Mouse (Mus musculus) forebrain, embryonic 16.5 days (tissue): ENCODE results near the gene Prm1. TPM values are rescaled to one million over a fixed set of nuclear protein-coding genes. Genes with fewer than 3 reads are reported as not detected.

ENCODE experiments used
- ATAC-seq: fragments of 200-750 bp; cut with Nextera tagmentation; 2 replicates; pipeline ENCODE4 v1.8.0; 2017; ENCODE audit warnings: mild to moderate bottlenecking, moderate library complexity
- H3K27ac ChIP-seq: fragments of 300-500 bp; sonication (generic); 2 replicates; pipeline ENCODE4 v1.5.1; 2014; ENCODE audit warnings: low read length, control low read depth
- H3K27me3 ChIP-seq: fragments of 300-500 bp; sonication (generic); replicated peaks from 2 replicates; pipeline ENCODE4 v1.6.1; 2014; ENCODE audit warnings: low read length; ENCODE audit not compliant: control insufficient read depth, insufficient read depth
- H3K36me3 ChIP-seq: fragments of 300-500 bp; sonication (generic); 2 replicates; pipeline ENCODE4 v1.6.1; 2014; ENCODE audit not compliant: control insufficient read depth, insufficient read depth
- H3K4me1 ChIP-seq: fragments of 300-500 bp; sonication (generic); replicated peaks from 2 replicates; pipeline ENCODE4 v1.6.1; 2014; ENCODE audit warnings: low read length; ENCODE audit not compliant: control insufficient read depth, insufficient read depth
- H3K4me2 ChIP-seq: fragments of 300-500 bp; sonication (generic); 2 replicates; pipeline ENCODE4 v1.6.1; 2014; ENCODE audit warnings: mild to moderate bottlenecking, low read length, control low read depth
- H3K4me3 ChIP-seq: fragments of 300-500 bp; sonication (generic); replicated peaks from 2 replicates; pipeline ENCODE4 v1.5.1; 2014; ENCODE audit warnings: mild to moderate bottlenecking, low read length, control low read depth
- H3K9ac ChIP-seq: fragments of 300-500 bp; sonication (generic); replicated peaks from 2 replicates; pipeline ENCODE4 v1.6.1; 2014; ENCODE audit warnings: low read depth, low read length, control low read depth
- H3K9me3 ChIP-seq: fragments of 300-500 bp; sonication (generic); 2 replicates; pipeline ENCODE4 v1.6.1; 2016; ENCODE audit warnings: low read length; ENCODE audit not compliant: control insufficient read depth
- WGBS: fragments of 180-500 bp; shearing (Covaris S2); extraction: QIAGEN DNeasy Blood & Tissue Kit; methylation state at CpG from one replicate; pipeline ENCODE4 v1.1.7; 2014; 5-methylcytosine and 5-hydroxymethylcytosine counted together
- polyA plus RNA-seq: library from polyadenylated mRNA; unstranded; fragments of >200 nt; fragmentation: Nextera tagmentation; extraction: Ambion mirVana; gene quantifications from 2 replicates; pipeline ENCODE4 v1.2.1, GENCODE M21; 2015

Gene Prm1
- polyA plus RNA-seq, 1 experiment from 2014 or later, result not detected

DNA sequence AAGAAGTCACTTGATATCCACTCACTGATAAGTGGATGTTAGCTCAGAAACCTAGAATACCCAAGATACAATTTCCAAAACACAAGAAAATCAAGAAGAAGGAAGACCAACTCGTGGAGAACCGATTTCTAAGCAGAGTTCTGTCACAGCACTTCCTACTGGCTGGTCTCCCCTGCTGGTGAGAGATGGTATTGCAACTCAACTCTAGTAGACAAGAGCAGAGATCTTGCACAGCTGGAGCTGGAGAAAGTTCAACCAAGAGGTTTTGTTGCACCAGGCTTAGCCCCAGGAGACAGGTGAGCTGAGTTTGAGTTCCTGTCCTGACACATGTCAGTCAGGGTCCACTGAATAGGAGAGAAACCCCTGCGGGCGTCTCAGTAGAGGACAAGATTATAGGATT is 38.5 kb downstream of the Prm1 start:
- whole genome bisulfite sequencing, result 40% methylated on average over 4 of the region's 4 CpGs
- Histone ChIP-seq H3K4me1 (no peaks in the 10 kb centered on the region), H3K36me3 (no peaks in the 10 kb centered on the region), H3K27ac (no peak overlapping the region), H3K4me3 (no peak overlapping the region), H3K9ac (no peak overlapping the region), H3K4me2 (no peak overlapping the region), H3K27me3 (no peaks in the 10 kb centered on the region), H3K9me3 (no peaks in the 10 kb centered on the region)
- no peak for ATAC-seq

DNA sequence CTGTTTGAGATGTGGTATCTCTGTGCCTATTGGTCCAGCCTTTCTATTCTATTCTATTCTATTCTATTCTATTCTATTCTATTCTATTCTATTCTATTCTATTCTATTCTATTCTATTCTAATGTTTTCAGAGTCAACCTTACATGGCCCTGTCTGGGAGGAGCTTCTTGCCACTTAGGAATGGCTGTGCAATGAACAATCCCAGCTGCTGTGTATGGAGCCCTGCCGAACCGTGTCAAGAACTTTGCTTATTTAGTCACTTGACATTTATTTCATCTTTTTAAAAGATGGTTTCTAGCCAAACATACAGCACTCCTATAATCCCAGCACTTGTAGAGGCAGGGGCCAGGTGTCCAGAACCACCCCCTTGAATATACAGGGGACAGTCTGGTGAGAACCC is 41.3 kb downstream of the Prm1 start:
- ATAC-seq, result no peak
- WGBS, result 74% methylated on average over 2 of the region's 2 CpGs

DNA sequence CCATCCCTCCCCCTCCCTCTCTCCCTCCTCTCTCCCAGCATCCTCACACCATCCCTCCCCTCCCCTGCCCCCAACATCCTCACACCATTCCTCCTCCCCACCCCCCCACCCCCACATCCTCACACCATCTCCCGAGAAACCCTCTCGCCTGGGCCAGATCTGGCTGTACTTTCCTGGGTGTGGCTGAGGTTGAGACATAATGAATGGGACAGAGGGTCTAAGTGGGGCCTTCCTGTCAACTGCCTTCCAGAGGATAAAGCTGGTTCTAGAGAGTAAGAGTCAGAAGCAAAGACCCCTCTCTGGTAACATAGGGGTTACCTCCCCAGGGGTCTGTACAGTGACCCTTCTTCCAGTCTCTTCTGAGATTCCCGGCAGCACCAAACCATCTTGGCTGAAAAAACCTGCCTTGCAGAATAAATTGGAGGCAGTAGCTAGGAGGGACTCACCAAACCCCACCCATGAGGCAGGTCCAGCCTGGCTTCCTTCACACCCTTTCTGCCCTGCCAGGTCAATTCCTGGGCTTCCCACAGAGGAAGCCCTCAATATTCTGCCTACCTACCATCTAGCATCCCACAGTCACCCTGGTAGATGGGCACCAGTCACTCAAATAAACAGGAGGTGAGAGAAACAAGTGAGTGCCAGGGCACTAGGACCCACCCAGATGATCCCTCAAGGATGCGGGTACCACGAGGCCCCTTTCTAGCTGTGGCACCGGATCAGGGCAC is 41.9 kb downstream of the Prm1 start:
- Histone ChIP-seq H3K27ac (no peak overlapping the region), H3K27me3 (no peaks in the 10 kb centered on the region), H3K4me1 (no peaks in the 10 kb centered on the region), H3K4me2 (no peak overlapping the region), H3K9me3 (no peaks in the 10 kb centered on the region), H3K36me3 (no peaks in the 10 kb centered on the region), H3K9ac (no peak overlapping the region), H3K4me3 (no peak overlapping the region)
- no peak for ATAC-seq
- WGBS, result 61% methylated on average over 6 of the region's 6 CpGs

More for the DNA sequence above, 41.3 kb downstream of the Prm1 start:
- no peaks in the 10 kb centered on the region for H3K27me3 ChIP-seq
- H3K36me3 ChIP-seq, result no peaks in the 10 kb centered on the region
- H3K27ac ChIP-seq, result no peak overlapping the region
- no peak overlapping the region for H3K4me2 ChIP-seq
- H3K4me1 ChIP-seq, result no peaks in the 10 kb centered on the region
- no peak overlapping the region for H3K9ac ChIP-seq
- no peaks in the 10 kb centered on the region for H3K9me3 ChIP-seq
- no peak overlapping the region for H3K4me3 ChIP-seq

DNA sequence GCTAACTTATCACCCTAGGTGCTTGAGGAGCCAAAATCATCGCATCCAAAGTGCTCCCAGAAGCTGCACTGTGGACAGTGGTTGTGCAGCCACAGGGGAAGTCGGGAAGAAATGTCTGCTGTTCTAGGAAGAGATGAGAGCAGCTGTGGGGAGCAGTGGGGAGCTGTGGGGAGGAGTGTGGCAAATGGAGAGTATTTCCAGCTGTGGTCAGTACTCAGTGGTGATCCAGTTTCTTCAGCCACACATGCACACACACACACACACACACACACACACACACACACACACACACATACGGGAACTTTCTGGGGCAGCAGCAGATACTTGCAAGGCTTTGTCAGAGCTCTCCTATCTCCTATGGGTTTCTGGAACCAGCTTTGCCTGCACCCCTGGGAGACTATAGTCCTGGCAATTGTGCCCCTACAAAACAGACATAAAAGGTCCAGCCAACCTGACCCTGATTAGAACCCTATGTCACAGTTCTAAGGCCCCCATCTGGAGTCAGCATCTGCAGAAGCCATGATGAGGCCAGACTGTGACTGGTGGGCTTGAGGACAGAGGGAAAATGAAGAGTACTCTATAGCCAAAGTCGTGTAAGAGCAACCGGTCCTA is 43.0 kb downstream of the Prm1 start:
- H3K27ac ChIP-seq, result no peak overlapping the region
- 81% methylated on average over 5 of the region's 5 CpGs for WGBS
- H3K4me1 ChIP-seq, result no peaks in the 10 kb centered on the region
- H3K4me2 ChIP-seq, result no peak overlapping the region
- no peak overlapping the region for H3K9ac ChIP-seq
- no peaks in the 10 kb centered on the region for H3K9me3 ChIP-seq
- H3K27me3 ChIP-seq, result no peaks in the 10 kb centered on the region
- no peak for ATAC-seq
- no peaks in the 10 kb centered on the region for H3K36me3 ChIP-seq
- H3K4me3 ChIP-seq, result no peak overlapping the region

DNA sequence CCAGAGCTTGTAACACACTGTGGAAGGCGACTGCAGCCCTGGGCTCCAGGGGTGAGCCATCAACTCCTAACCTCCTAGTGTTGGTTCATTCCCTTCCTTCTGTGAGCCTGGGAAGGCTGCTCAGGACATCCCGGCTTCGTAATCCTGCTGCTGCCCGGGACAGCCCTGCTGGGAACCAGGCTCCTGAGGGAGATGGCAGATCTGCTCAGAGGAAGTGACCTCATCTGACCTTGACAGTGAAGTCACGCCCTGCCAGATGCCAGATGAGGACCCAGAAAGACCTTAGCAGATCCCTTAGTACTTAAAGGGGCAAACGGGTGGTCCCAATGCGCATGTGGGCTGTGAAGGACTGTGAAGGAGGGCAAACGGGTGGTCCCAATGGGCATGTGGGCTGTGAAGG is 44.5 kb downstream of the Prm1 start:
- WGBS, result 82% methylated on average over 8 of the region's 8 CpGs
- Histone ChIP-seq H3K4me3 (no peak overlapping the region), H3K27ac (no peak overlapping the region), H3K4me2 (no peak overlapping the region), H3K9me3 (no peaks in the 10 kb centered on the region), H3K9ac (no peak overlapping the region), H3K36me3 (no peaks in the 10 kb centered on the region), H3K4me1 (no peaks in the 10 kb centered on the region), H3K27me3 (no peaks in the 10 kb centered on the region)
- ATAC-seq, result no peak

DNA sequence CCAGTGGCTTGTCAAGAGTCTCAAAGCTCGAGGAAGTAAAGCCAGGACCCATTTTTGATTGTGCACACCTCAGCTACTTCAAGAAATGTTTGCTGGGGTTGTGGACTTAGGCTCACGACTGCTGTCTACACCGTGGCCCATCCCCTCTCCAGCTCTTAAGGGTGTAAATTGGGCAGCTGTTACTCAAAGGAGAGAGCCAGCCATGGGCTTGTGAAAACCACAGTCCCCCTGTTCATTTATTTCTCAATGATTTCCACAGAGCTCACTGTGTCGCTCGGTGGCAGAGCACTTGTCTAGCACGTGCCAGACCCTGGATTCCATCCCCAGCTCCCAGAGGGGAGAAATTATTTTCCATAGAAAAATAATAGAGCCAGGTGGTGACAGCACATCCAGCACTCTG is 49.5 kb downstream of the Prm1 start:
- no peaks in the 10 kb centered on the region for H3K4me1 ChIP-seq
- H3K27me3 ChIP-seq, result no peaks in the 10 kb centered on the region
- no peaks in the 10 kb centered on the region for H3K9me3 ChIP-seq
- no peak overlapping the region for H3K4me2 ChIP-seq
- no peaks in the 10 kb centered on the region for H3K36me3 ChIP-seq
- WGBS, result 80% methylated on average over 5 of the region's 6 CpGs
- no peak for ATAC-seq
- no peak overlapping the region for H3K4me3 ChIP-seq
- no peak overlapping the region for H3K9ac ChIP-seq
- no peak overlapping the region for H3K27ac ChIP-seq

DNA sequence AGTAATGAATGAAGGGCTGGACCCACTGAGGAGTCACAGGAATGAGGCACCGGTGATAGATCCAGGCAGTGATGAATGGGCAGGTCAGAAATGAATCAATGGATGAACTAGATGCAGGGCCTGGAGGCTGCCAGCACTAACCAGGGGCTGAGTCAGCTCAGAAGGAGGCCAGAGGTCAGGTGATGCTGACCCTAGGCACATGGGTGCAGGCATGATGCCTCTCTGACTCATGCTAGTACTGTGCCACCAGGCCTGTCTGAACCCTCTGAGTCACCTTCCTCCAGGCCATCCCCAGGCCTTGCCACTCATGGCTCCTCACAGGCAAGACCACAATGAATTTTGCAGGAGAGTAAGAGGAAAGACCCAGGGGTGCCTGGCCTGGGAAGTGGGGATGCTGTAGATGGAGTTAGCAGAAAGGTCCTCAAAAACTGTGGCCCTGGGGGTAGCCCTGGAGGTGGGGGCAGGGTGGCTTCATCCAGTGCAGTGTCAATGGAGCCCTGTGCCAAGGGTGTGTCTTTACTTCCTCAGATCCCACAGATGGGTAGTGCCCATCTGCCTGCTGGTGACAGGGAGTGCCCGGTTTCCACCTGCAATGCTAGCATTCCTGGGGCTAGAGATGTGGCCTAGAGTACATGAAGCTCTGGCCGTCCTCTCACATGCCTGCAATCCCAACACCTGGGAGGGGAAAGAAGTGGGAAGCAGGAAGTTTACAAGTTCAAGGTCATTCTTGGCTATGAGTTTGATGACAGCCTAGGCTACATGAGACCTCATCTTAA is 50.9 kb downstream of the Prm1 start:
- Histone ChIP-seq H3K27ac (no peak overlapping the region), H3K36me3 (no peaks in the 10 kb centered on the region), H3K4me2 (no peak overlapping the region), H3K9ac (no peak overlapping the region), H3K4me1 (peaks cover 2% of the 10 kb centered on the region), H3K27me3 (no peaks in the 10 kb centered on the region), H3K9me3 (no peaks in the 10 kb centered on the region), H3K4me3 (no peak overlapping the region)
- 91% methylated on average over 3 of the region's 3 CpGs for whole genome bisulfite sequencing
- no peak for ATAC-seq

DNA sequence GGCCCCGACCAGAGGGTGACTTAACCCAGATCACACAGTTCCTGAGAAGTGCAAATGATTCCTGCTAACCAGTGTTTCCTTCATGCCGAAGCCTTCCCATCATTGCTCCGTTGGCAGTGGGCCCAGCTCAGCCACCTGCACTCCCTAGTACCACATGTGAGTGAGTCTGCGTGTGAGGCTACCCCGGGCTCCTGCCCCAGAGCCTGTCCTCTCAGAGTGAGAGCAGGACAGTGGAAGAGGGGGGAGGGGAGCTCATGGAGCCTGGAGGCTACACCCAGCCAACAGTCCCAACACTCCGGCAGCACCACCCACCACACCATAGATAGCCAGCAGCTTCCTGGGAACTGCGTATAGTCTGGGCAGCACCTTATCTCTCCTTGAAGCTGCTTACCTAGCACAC is 55.8 kb downstream of the Prm1 start:
- H3K4me1 ChIP-seq, result peaks cover 7% of the 10 kb centered on the region
- H3K9me3 ChIP-seq, result no peaks in the 10 kb centered on the region
- H3K27me3 ChIP-seq, result no peaks in the 10 kb centered on the region
- no peak overlapping the region for H3K4me3 ChIP-seq
- H3K36me3 ChIP-seq, result no peaks in the 10 kb centered on the region
- no peak overlapping the region for H3K27ac ChIP-seq
- peak; percentile 78 for ATAC-seq
- 44% methylated on average over 7 of the region's 7 CpGs for WGBS
- no peak overlapping the region for H3K4me2 ChIP-seq
- H3K9ac ChIP-seq, result no peak overlapping the region

DNA sequence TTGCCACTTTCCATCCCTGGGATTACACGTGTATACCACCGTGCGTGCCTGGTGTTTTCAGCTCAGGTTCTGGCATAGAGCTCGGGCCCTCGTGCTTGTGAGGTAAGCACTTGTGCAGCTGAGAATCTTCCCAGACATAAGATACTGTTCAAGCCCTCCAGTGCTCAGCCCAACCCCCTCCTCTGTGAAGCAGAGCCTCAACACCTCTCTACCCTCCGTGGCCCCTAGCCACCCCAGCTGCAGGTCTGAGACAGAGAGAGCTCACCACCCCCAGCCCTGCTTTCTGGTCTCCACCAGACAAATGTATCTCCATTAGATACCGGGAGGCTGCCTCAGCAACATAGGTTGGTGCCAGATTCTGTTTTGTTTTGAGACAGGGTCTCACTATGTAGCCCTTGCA is 56.4 kb downstream of the Prm1 start:
- Histone ChIP-seq H3K4me3 (no peak overlapping the region), H3K4me1 (peaks cover 7% of the 10 kb centered on the region), H3K36me3 (no peaks in the 10 kb centered on the region), H3K9ac (no peak overlapping the region), H3K27me3 (no peaks in the 10 kb centered on the region), H3K4me2 (no peak overlapping the region), H3K9me3 (no peaks in the 10 kb centered on the region), H3K27ac (no peak overlapping the region)
- ATAC-seq, result no peak
- WGBS, result 74% methylated on average over 7 of the region's 7 CpGs
